Mouse (Mus musculus) gastrocnemius, postnatal 10 days (tissue): ENCODE results near the gene BC025920. TPM values are rescaled to one million over a fixed set of nuclear protein-coding genes. Genes with fewer than 3 reads are reported as not detected.

Source experiments
- DNase-seq: peaks from one replicate; pipeline ENCODE4 v3.0.0; 2021; ENCODE audit warnings: mixed read lengths
- total RNA-seq, 2 experiments: library from RNA; stranded (reverse); gene quantifications; 2 replicates each; pipeline ENCODE4 v1.2.3; 2021

BC025920 gene
- total RNA-seq, 2 experiments from 2014 or later = 1.6 to 1.8 TPM

GRCm38 (mm10) chr10:81574081-81575056 lies 31.7 kb upstream of the BC025920 start, which contains the start of gene Tle2:
Gene Tle2 (plus strand): TSS chr10:81574561.
- no peak for DNase-seq

DNA sequence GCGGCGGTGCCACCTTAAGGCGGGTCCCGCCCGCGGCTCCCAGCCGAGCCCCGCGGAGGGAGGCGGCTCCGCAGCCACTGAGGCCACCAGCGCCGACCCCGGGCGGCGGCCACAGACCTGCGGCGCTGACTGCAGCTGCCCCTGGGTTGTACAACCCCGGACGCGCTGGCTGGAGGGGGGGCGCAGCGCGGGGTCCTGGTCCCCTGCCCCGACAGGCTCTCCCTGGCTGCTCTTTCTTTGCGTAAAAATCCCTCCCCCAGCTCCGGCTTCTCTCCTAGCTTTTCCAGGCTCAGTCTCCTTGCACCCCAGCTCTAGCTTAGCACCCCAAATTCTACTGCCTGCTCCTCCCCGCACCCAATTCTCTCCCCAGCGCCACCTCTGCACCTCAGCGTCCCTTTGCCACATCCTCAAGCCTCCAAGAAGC lies 30.9 kb upstream of the BC025920 start:
- peak; percentile 58 for DNase-seq

DNA sequence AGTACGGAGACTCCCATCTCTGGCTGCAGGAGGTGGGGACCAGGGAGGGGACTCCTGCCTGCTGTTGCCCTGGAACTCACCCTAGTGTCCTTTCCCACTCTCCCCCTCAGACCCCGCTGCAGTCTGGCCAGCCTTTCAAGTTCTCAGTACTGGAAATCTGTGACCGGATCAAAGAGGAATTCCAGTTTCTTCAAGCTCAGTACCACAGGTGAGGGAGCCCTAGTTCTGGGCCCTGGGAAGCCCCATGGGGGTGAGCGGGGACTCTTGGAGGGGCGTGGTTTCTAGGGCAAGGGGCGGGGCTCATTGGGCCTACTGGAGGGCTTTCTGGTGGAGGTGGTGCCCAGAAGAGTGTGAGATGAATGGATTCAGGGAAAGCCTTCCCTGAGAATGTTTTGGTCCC lies 30.4 kb upstream of the BC025920 start:
- no peak for DNase-seq

GRCm38 (mm10) chr10:81579967-81580366 lies 26.1 kb upstream of the BC025920 start:
- DNase-seq = no peak

DNA sequence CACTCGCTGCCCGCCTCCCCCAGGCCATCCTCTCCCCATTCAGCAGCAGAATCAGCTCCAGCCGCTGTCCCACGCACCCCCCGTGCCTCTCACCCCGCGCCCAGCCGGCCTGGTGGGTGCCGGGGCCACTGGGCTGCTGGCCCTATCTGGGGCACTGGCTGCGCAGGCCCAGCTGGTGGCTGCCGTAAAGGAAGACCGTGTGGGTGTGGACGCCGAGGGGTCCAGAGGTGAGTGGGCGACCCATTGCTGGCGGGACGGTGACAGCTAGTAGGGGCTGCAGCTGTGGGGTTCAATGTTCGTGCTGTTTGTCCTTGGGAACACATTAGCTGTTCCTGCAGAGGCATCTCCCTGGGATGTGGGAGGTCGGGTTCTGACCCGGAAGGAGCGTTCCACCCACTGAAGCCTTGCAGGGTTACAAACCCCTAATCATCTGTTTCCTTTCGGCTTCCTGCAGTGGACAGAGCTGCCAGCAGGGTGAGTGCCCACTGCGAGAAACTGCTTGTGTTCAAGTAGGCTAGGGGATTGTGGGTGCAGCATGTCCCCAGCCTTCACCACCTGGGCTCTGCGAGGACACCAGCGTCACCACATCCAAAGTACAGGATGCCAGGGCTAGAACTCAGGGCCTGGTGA lies 25.5 kb upstream of the BC025920 start:
- no peak for DNase-seq

DNA sequence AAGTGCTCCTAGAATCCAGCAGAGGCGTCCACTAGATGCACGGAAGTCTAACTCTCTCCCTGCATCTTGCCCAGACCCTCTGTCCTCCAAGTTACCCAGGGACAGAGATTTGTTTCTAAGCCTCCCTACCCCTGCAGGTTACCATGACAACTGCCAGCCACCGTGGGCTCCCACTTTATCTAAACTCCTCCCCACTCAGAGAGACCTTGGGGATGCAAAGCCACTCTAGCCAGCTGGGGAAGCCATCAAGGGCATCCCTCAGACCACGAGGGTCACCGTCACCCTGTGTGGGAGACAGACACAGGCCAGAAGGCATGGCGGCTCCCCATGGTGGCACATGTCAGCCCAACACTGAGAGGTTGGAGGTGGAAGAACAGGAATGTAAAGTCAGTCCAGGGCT lies 22.7 kb upstream of the BC025920 start:
- no peak for DNase-seq

- DNase-seq = no peak
These were observed 17.3 kb upstream of the BC025920 start for GRCm38 (mm10) chr10:81588739-81589138.

GRCm38 (mm10) chr10:81591846-81592245 lies 14.2 kb upstream of the BC025920 start:
- no peak for DNase-seq

DNA sequence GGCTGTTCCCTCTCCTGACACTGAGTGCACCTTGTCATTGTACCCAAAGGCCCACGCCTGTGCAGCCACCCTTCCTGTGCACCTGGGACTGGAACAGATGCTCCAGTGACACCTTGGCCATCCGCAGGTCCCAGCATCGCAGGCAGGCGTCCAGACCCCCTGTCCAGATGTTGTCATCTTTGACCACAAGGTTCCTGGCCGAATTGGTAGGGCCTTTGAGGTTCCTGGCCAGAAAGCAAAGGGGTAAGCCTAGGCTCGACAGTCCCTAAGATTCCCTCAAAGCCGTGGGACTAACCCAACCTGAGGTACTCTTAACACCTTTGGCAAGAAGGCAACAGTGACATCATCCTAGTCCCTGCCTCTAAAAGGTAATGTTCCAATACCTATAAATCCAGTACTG lies 13.4 kb upstream of the BC025920 start:
- no peak for DNase-seq

DNA sequence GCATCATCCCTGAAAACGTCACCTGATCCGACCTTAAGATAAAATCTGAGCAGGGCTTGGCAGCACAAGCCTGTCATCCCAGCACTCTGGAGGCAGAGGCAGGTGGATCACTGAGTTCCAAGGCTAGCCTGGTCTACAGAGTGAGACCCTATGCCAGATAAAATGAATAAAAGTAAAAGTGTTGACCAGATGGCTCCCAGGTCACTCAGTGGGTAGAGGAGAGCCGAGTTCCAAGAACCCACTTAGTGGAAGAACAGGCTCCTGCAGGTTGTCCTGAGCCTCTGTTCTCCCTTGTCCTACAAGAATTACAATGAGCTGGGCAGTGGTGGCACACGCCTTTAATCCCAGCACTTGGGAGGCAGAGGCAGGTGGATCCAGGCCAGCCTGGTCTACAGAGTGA lies 12.8 kb upstream of the BC025920 start:
- no peak for DNase-seq

DNA sequence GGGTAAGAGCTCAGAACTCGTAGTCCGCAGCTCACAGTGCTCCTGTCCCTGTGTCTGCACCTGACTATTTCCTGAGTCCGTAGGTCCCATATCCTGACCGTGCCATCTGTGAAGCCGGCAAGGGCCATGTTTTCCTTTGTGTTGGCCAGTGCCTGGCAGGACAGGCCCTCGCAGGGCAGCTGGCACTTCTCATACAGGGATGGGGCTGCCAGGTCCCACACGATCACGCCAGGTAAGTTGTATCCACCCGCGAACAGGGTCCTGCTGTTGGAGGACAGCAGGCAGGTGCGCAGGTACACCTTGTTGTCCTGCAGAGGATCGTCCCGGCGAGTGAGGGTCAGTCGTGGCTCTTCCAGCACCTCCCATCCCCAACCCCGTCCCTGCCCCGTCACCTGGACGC lies 12.1 kb upstream of the BC025920 start:
- no peak for DNase-seq

GRCm38 (mm10) chr10:81595599-81595998 lies 10.5 kb upstream of the BC025920 start:
- no peak for DNase-seq

DNA sequence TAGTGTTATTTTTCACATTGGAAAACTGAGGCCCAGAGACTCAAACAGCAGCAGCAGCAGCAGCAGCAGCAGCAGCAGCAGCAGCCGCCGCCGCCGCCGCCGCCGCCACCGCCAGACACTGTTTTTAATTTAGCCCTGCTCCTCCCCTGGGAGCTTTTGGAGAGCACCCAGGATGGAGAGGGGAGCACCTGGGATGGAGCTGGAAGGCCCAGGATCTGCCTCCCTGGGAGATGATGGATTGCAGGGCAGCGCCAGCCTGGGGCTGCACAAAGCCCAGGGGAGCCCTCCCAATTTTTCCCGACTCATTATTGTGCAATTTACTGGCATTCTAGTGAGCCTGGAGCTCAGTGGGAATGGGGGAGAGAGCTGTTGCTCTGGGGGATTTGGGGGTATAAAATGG lies 9.5 kb upstream of the BC025920 start:
- peak; percentile 34 for DNase-seq

- DNase-seq = no peak
These were observed 8.7 kb upstream of the BC025920 start for GRCm38 (mm10) chr10:81597137-81597950.

GRCm38 (mm10) chr10:81598342-81598741 lies 7.7 kb upstream of the BC025920 start:
- no peak for DNase-seq

DNA sequence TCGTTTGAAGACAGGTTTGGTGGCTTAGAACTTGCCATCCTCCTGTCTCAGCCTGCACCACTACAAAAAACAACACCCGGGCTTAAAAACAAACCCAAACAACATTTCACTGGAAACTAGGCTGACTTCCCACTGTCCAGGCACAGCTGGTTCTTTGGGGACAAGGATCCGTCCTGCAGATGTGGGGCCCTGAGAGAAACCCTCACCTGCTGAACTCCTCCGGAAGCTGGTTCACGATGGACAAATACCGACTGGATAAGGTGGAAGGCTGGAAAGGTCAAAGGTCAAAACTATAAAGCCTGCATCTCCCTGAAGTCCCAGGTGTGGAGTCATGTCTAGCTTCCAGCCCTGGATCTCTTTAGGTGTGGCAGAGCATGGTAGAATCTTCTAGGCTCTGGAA lies 7.2 kb upstream of the BC025920 start:
- no peak for DNase-seq

GRCm38 (mm10) chr10:81599630-81600029 lies 6.4 kb upstream of the BC025920 start:
- DNase-seq = no peak

- DNase-seq = no peak
These were observed 6.0 kb upstream of the BC025920 start for GRCm38 (mm10) chr10:81600096-81600495.

- peak; percentile 94 for DNase-seq
These were observed 5.3 kb upstream of the BC025920 start, which contains the start of gene Tle6 for GRCm38 (mm10) chr10:81600738-81601203. Gene Tle6 (minus strand): TSS chr10:81601073.

DNA sequence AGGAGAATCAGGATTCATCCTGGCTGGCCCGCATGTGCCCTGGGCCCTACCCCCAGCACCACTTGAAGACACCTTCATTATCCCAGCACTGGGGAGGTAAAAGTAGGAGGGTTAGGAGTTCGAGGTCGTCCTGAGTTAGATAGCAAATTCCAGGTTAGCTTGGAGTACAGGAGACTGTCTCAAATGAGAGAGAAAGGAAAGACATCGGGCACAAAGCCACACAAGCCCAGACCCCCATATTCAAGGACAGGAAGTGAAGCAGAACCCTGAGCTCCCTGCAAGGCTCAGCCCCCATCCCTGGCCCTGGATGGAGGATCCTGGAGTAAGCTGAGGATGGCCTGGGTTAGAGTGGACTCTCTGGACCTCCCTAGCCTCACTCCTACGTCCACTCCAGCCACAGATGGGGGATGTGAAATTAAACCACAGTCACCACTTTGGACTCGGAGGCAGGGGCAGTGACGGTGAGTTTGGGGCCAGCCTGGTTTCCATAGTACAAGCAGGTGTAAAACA lies 4.6 kb upstream of the BC025920 start:
- DNase-seq = no peak

- no peak for DNase-seq
These were observed 3.3 kb upstream of the BC025920 start for GRCm38 (mm10) chr10:81602741-81603151.
